Mouse (Mus musculus) embryonic fibroblast, embryonic 13.5 days (primary cell): ENCODE results near the gene Gm9922. TPM values are rescaled to one million over a fixed set of nuclear protein-coding genes. Genes with fewer than 3 reads are reported as not detected.

Experiments
- H3K27ac ChIP-seq: 2 replicates; pipeline ENCODE4 v1.5.1; 2012; ENCODE audit warnings: low read length, control low read depth, inconsistent platforms; ENCODE audit not compliant: insufficient read depth
- H3K4me1 ChIP-seq: 2 replicates; pipeline ENCODE4 v1.6.1; 2011; ENCODE audit warnings: low read length; ENCODE audit not compliant: control insufficient read depth, insufficient read depth
- H3K4me3 ChIP-seq: 2 replicates; pipeline ENCODE4 v1.5.1; 2011; ENCODE audit warnings: mild to moderate bottlenecking, control low read depth, low read length; ENCODE audit not compliant: insufficient read depth
- CTCF ChIP-seq: IDR thresholded peaks from 2 replicates; pipeline ENCODE4 v1.5.1; 2011; ENCODE audit warnings: mild to moderate bottlenecking, control low read depth, low read length, moderate library complexity, borderline replicate concordance; ENCODE audit not compliant: insufficient read depth
- POLR2A ChIP-seq: IDR thresholded peaks from 2 replicates; pipeline ENCODE4 v1.6.1; 2011; ENCODE audit warnings: low read depth, mild to moderate bottlenecking, control low read depth, low read length, moderate library complexity
- polyA plus RNA-seq: library from polyadenylated mRNA; stranded (reverse); fragments of >200 nt; gene quantifications from 2 replicates; pipeline ENCODE4 v1.2.4, GENCODE M21; 2011; ENCODE audit warnings: low read depth; ENCODE audit not compliant: missing spikeins, insufficient read length

The Gm9922 gene
- polyA plus RNA-seq = 1.3 TPM in 1 of 2 replicates, not detected in the other

- TF ChIP-seq POLR2A (peak; percentile 85), CTCF (no peak)
- Histone ChIP-seq H3K4me3 (peak within 1 kb of the TSS; percentile 72), H3K4me1 (peaks cover 14% of the 10 kb centered on the region), H3K27ac (peak within 1 kb of the TSS; percentile 41; the same call in 1 of the 2 replicates)
Measured at GRCm38 (mm10) chr14:101729237-101729971, at the start of gene Gm9922, which contains the start of gene Lmo7. Gene Gm9922, minus strand, starts transcription at chr14:101729814. Gene Lmo7, plus strand, starts transcription at chr14:101729957.

GRCm38 (mm10) chr14:101778426-101778825, 48.8 kb upstream of the Gm9922 start:
- TF ChIP-seq CTCF (no peak), POLR2A (no peak)
- Histone ChIP-seq H3K4me3 (no peak overlapping the region), H3K4me1 (peaks cover 11% of the 10 kb centered on the region; the same call in 1 of the 2 replicates), H3K27ac (no peak overlapping the region)

GRCm38 (mm10) chr14:101777129-101777493, 47.5 kb upstream of the Gm9922 start:
- Histone ChIP-seq H3K27ac (0 out of 2 replicates have a peak overlapping the region, but pooled peaks have one; percentile 77), H3K4me1 (peaks cover 9% of the 10 kb centered on the region; the same call in 1 of the 2 replicates), H3K4me3 (no peak overlapping the region)
- TF ChIP-seq POLR2A = no peak
- no peak for TF ChIP-seq CTCF

- H3K4me1 ChIP-seq = peaks cover 9% of the 10 kb centered on the region; the same call in 1 of the 2 replicates
- no peak overlapping the region for H3K4me3 ChIP-seq
- H3K27ac ChIP-seq = peak overlapping the region; percentile 77
- TF ChIP-seq POLR2A = no peak
Measured at GRCm38 (mm10) chr14:101776296-101777128, 46.9 kb upstream of the Gm9922 start.

GRCm38 (mm10) chr14:101774631-101775030, 45.0 kb upstream of the Gm9922 start:
- Histone ChIP-seq H3K27ac (no peak overlapping the region), H3K4me1 (peaks cover 13% of the 10 kb centered on the region), H3K4me3 (no peak overlapping the region)
- TF ChIP-seq CTCF (no peak), POLR2A (no peak)

- Histone ChIP-seq H3K27ac (peak overlapping the region; percentile 55; the same call in 1 of the 2 replicates), H3K4me3 (no peak overlapping the region), H3K4me1 (peaks cover 18% of the 10 kb centered on the region)
- TF ChIP-seq POLR2A (no peak), CTCF (no peak)
Measured at GRCm38 (mm10) chr14:101771756-101772155, 42.1 kb upstream of the Gm9922 start.

GRCm38 (mm10) chr14:101771336-101771735, 41.7 kb upstream of the Gm9922 start:
- H3K4me1 ChIP-seq = peaks cover 16% of the 10 kb centered on the region

GRCm38 (mm10) chr14:101763762-101764295, 34.2 kb upstream of the Gm9922 start:
- TF ChIP-seq POLR2A (no peak), CTCF (no peak)
- no peak overlapping the region for H3K4me3 ChIP-seq
- H3K27ac ChIP-seq = no peak overlapping the region
- H3K4me1 ChIP-seq = peaks cover 8% of the 10 kb centered on the region

More at GRCm38 (mm10) chr14:101771336-101771735, 41.7 kb upstream of the Gm9922 start:
- TF ChIP-seq POLR2A (no peak), CTCF (no peak)
- Histone ChIP-seq H3K27ac (peak overlapping the region; percentile 55; the same call in 1 of the 2 replicates), H3K4me3 (no peak overlapping the region)

- Histone ChIP-seq H3K4me3 (no peak overlapping the region), H3K4me1 (no peaks in the 10 kb centered on the region), H3K27ac (no peak overlapping the region)
- TF ChIP-seq POLR2A = no peak
- TF ChIP-seq CTCF = no peak
Measured at GRCm38 (mm10) chr14:101762267-101762666, 32.7 kb upstream of the Gm9922 start.
